Mouse (Mus musculus): Measurements from ENCODE around the gene Gm29609. TPM values are rescaled to one million over a fixed set of nuclear protein-coding genes. Genes with fewer than 3 reads are reported as not detected.
"Not testable (repeated sequence)": the region's sequence is repeated elsewhere in the genome, so short reads cannot be mapped to it uniquely, and the experiment has no call there.

Gm29609 gene
- 1 to 10 TPM; 3.0 to 4.4 TPM for total RNA-seq (2021)
- long read RNA-seq, experiment 1, result 0 reads
- long read RNA-seq, experiment 2, result 0 reads

DNA sequence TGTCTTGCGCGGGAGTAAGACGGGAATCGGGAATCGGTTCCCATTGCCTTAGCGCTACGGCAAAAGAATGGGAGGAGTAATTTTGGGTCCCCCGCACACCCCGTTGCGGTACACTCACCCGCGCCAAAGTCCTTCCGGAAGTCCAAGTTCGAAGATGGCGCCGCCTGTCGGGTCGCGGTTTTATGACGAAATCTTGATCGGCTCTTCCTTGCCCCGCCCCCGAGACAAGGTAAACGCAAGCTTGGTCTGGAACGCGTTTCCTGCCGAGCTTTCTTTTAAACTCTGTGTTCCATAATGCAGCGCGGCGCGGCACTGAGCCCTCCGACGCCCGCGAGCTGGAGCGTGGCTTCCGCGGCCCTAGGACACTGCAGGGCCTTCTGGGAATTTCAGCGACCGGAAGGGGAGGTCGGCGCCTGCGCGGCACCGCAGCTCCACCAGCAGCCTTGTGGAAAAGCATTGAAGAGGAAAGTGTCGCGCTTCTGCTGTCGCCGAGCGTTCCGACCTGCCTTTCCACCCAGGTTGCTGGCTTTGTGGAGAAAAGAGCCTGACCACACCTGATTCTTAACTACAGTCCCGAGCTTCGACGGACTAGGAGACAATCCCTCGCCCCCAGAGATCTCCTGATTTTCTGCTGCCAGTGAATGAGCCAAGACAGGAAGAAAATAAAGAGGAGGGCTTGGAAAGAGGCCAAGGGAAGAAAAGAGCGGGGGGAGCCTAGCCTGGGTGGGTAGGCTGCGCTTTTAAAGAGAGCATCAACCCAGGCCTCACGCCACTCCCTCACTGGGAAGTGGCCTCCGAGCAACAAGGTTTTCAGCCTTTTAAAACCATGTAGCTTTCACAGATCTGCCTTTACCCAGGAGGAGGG, at the start of gene Gm29609, which contains the start of gene Gtf3c2:
Gm29609 (minus strand) TSS at position 146 of the 865 bp plus-strand sequence.
Gtf3c2 (minus strand) TSS at position 379 of the 865 bp plus-strand sequence.
- peak; percentile 96 to 97 for DNase-seq (ENCODE audit: low spot score in 2 of 2)

DNA sequence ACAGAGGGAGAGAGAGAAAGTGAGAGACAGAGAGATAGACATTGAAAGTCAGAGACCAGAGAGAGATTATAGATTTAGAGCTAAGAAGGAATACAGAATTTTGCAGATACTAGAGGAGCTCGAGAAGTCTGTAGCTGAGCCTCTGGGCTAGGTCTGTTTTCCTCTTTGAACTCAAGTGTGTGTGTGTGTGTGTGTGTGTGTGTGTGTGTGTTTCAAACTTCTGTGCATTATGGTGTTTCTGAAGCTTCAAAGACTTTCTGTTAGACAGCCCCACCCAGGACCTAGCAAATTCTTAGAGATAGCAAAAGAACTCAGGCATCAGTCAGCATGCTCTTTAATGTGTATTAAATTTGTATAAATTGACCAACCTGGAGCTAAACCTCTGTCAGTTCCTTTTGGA, 46.9 kb upstream of the Gm29609 start:
- DNase-seq (ENCODE audit: low spot score in 2 of 2), result no peak

DNA sequence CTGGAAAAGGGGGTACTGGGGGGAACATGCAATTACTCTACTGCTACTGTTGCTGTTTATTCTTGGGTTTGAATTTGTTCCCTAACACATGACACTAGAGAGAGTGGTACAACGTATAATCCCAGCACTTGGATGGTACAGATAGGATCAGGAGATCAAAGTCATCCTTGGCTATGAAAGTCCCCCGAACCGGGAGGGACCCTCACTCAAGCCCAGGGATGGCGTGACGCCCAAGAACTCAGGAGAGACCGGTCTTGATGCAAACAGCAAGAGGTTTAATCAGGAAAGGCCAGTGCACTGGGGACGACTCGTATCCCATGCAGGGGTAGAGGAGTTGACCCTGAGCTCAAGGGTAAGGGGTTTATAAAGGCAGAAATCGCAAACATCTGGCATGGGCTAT, 43.0 kb upstream of the Gm29609 start:
- DNase-seq (ENCODE audit: low spot score in 2 of 2), result no peak

DNA sequence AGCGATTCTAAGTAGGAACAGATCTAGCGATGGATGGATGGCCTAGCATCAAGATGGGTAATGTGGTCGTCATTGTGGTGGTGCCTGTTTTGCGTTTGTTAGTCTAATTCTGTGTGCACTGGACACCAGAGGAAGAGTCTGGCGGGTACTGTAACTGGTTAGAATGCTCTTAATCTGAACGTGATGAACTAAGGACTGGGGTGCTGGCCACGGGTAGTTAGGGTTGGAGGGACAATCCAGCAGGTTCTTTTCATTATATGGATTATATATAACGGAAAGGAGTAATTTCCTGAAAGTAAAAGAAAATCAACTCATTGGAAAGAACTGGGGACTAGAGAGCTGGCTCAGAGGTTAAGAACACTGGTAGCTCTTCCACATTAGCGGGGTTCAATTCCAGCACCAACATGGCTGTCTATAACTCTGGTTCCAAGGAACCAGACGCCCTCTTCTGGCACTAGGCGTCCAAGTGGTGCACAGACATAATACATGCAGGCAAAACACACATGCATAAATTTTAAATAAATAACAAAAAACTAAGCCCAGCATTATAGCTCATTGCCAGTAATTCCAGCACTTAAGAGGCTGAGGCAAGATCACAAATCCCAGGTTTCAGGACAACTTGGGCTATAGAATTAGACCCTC, 41.7 kb upstream of the Gm29609 start:
- no peak for DNase-seq (ENCODE audit: low spot score in 2 of 2)

DNA sequence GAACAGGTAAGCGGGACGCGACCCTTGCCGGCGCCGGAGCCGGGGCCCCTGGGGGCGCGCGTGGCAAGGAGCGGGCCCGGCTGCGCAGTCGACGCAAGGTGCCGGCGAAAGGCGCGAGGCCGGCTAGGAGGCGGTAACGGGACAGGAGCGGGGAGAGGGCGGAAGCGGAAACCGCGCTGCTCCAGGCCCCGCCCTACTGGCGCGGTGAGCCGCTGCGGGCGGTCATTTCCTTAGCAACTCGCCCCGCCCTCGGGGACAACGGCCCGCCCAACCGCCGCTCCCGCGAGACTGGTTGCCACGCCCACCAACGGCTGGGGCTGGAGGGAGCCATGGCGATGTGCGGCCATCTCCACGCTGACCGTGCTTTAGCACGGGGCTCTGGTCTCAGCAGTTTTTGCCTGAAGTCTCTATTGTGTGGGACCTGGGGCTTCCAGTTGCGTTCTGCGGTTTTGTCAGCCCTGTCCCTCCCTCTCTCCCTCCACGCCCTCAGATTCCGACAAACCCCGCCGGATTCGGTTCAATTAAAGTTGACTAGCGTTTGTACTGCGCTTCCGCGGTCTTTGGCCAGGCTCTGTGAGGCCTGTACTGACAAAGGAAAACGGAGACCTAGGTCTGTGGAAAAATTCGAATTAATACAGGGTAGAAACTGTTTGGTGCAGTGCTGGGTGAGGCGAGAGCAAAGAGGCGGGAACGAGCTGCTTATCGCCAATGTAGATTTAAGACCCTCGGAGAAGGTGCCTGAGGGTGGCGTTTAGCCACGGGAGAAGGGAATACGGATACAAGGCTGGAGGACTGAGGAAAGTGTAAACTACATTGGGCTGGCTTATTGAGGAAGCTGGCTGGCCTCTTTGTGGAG, 41.0 kb upstream of the Gm29609 start, which contains the start of gene Ppm1g:
Ppm1g (minus strand) TSS at position 240 of the 856 bp plus-strand sequence.
- DNase-seq (ENCODE audit: low spot score in 2 of 2), result peak; percentile 97 to 98

DNA sequence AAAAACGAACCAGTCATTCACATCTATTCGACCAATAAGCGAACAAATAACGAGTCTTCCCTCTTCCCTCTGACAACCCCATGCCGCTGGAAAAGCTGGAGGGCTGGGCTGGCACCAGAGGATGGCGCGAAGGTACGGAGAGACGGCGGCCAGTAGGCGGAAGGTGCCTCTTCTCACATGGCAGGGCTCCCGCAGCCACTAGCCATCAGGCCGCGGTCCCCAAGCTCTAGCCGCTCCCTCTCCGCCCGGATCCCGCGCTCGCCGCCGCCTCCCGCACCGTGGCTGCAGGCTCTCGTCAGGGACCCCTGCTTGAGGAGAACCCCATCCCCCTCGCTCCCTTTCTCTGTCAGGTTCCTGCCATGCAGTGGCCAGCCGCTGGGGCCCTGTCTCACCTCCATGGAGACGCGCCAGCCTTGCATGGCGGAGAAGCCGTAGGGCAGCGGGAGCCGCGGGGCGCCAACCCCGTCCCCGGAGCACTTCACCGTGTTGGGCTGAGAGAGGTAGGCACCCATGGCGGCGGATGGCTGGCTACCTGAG, 40.3 kb upstream of the Gm29609 start:
- peak in 1 of 2 experiments; percentile 52 for DNase-seq (ENCODE audit: low spot score in 2 of 2)

DNA sequence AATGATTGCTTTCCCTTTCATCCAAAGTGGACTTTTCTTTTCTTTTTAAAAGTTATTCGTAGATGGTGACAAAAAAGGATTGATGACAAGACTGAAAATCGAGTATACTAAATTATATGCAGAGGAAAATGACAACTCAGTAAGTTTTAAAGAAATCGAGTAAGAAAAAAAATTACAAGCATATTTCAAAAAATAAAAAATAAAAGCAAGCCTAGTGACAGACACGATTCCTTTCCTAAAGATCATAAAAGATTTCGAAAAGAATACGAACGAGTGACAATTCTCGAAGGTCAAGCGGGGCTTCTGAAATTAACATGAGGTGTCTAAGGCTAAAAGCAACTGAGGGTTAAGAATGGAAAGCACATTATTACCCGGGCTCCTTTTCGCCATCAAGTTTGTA, 39.8 kb upstream of the Gm29609 start:
- DNase-seq (ENCODE audit: low spot score in 2 of 2), result no peak

DNA sequence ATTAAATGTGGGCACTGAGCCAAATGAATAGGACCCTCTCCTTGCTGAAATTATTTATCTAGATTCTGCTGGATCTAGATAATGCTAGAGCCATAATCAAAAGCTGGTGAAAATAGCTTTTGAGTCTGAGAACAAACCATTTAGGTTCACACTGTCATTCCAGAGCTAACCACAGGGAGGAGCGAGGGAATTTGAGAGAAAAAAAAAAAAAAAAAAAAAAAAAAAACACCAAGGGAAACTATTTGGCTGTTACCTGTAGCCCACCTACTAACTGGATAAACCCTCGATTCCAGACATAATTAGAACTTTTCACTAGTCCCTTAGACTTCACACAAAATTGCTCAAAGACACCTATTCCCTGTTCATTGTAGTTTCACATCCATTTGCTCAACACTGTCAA, 39.4 kb upstream of the Gm29609 start:
- DNase-seq (ENCODE audit: low spot score in 2 of 2), result no peak

DNA sequence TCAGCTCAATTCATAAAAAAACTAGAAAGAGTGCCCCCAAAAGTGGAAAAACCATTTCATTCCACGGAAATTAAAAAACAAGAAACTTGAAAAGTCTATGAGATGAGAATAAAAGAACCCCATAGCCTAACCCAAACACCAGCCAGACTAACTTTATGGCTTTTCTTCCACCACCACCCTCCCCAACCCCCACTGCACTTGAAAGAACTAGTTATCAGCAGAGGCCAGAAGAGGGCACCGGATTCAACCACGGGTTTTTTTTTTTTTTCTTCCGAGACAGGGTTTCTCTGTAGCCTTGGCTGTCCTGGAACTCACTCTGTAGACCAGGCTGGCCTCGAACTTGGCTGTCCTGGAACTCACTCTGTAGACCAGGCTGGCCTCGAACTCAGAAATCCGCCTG, 38.6 kb upstream of the Gm29609 start:
- no peak for DNase-seq (ENCODE audit: low spot score in 2 of 2)

DNA sequence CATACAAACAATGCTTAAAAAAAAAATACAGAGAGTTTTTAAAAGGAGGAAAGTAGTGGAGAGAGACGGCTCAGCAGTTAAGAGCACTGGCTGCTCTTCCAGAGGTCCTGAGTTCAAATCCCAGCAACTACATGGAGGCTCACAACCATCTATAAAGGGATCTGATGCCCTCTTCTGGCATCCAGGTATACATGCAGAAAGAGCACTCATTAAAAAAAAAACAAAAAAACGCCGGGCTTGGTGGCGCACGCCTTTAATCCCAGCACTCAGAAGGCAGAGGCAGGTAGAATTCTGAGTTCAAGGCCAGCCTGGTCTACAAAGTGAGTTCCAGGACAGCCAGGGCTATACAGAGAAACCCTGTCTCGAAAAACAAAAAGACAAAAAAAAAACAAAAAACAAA, 36.8 kb upstream of the Gm29609 start:
- DNase-seq (ENCODE audit: low spot score in 2 of 2), result not testable (repeated sequence)

DNA sequence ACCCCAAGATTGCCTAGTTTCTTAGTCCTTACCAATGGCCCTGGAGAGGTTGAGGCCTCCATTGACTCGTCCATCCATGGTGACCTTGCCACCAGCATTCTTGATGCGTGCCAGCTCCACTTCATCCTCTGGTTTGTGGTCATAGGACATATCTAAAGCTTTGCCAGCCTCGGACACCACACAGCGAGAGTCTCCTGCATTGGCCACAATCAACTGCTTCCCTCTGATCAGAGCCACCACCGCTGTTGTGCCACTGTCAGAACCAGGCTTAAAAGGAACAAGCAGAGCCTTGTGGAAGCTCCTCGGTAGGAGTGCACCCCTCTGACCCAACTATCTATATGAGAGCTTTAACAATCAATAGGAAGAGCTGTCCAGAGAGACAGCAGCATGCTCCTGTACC, 24.7 kb upstream of the Gm29609 start:
- no peak for DNase-seq (ENCODE audit: low spot score in 2 of 2)

DNA sequence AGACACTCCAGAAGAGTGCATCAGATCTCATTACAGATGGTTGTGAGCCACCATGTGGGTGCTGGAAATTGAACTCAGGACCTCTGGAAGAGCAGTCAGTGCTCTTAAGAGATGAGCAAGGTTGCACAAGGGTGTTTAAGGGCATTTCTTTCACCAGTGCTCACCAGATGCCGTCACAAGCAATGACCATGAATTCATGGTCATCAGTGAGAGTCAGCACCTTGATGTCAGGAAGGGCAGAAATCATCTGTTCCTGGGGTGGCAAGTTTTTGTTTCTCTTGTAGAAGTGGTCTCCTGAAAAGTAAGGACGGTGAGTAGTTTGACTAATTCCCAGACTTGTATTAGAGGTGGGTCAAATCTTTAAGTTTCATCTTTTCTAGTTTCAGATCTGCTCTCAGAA, 24.2 kb upstream of the Gm29609 start:
- no peak for DNase-seq (ENCODE audit: low spot score in 2 of 2)

DNA sequence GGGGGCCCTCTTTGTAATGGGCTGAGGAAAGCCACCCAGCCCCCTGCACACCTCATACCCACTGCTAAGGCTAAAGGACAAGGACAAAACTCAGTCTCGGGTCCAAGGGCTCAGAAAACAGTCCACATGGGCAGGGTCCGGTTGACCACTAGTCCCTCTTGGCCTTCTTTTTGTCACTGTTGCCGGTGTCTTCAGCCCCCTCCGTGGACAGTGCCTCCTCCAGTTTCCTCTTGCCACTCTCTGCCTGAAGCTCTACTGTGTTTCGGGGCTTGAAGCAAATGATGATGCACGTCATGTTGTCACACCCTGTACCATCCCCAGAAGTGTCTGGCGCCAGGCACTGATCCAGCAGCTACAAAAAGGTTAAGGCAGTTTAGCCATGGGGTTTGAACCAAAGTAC, 23.2 kb upstream of the Gm29609 start:
- DNase-seq (ENCODE audit: low spot score in 2 of 2), result no peak

DNA sequence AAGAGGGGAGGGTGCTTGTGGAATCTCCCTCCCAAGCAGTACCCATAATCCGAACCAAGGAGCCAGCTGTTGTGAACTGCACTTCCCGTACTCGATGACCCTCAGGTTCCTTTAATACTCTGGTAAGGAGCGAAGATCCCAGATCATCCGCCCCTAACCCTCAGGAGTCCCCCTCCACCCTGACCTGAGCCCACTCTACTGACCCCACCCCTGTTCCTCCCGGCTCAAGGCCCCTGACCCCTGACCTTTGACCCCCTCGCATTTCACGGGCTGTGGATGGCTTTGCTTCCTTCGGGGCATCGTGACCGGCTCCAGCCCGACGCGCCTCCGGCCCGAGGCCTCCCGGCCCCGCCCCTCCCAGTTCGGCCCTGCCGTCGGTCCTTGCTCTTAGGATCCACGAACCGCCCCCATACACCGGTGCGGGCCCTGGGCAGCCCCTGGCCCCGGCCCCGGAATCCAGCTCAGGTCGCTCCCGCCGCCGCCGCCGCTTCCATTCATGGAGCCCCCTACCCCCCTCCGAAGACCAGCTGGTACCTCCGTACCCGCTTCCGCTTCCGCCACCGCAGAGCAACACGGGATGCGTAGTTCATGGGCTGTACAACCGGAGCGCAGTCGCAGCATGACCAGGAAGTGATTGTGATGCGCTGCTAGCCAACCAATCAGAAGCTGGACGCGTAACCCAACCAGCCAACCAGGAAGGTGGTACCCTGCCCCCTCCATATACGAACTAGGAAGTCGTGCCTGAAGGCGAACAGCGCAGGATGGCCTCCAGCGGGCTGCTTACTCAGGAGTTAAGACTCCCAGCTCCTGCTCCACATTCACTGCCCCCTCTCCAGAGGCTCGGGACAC, 22.3 kb upstream of the Gm29609 start, which contains the start of gene Zfp513:
Zfp513 (minus strand) TSS at position 562 of the 849 bp plus-strand sequence.
- DNase-seq (ENCODE audit: low spot score in 2 of 2), result peak; percentile 96 to 97

DNA sequence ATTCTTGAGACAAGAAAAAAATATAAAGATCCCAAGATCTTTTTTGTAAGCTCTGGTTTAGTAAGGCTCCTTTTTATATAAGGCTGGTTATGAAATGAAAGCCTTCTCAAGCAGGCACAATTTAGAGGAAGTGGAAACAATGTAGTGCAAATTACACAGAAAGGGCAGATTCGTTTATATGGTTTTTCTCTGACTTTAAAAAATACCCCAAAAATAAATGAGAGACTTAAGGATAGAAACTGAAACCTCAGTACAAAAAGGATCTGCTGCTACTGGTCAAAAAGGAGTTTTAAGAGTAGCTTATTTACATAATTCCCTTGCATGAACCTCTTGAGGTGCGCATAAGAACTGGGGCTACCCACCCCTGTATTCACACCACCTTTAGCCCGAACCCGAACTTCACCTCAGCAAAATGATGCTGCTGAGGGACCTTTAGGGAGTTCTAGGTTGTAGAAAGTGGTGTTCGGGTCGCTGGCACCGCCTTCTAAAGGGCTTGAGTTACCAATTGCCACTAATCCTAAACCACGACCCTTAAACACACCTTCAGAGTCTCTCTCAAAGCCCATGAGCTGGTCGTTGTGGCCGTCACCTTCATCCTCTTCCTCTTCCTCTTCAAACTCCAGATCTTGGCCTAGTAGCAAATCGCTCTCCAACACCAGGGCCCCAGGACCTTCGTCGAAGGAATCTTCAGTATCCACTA, 21.5 kb upstream of the Gm29609 start:
- no peak for DNase-seq (ENCODE audit: low spot score in 2 of 2)

DNA sequence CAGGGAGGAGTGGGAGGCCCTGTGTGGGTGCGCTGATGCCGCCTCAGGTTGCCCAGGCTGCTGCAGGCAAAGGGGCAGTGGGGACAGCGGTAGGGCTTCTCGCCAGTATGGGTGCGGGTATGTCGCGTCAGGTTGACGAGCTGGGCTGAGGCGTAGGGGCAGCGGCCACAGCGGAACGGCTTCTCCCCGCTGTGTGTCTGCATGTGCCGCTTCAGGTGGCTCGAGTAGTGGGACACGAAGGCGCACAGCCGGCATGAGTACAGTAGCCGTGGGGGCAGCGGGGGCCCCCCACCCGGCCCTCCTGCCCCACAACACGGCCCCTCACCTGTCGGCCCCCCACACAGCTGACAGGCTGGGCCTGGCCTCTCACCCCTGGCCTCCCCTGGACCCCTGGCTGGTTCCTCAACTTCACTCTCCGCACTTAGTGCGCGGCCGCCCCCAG, 20.6 kb upstream of the Gm29609 start:
- DNase-seq (ENCODE audit: low spot score in 2 of 2), result no peak

DNA sequence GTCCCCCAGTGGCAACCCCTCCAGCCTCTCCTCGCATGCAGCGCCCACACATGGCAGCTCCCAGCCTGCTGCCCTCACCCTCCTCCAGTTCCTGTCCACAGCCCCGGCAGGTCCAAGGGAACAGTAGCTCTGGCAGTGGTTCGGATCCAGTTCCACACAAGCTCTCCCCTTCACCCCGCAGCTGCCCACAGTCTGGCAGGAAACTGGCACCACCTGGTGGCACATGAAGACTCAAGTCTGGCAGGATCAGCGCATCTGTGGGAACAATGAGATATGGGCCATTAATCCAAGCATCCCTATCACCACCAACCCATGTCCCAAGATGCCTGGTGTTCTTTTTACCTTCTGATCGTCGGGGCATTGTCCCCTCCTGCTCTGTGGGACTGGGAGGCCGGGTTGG, 20.2 kb upstream of the Gm29609 start:
- no peak for DNase-seq (ENCODE audit: low spot score in 2 of 2)

DNA sequence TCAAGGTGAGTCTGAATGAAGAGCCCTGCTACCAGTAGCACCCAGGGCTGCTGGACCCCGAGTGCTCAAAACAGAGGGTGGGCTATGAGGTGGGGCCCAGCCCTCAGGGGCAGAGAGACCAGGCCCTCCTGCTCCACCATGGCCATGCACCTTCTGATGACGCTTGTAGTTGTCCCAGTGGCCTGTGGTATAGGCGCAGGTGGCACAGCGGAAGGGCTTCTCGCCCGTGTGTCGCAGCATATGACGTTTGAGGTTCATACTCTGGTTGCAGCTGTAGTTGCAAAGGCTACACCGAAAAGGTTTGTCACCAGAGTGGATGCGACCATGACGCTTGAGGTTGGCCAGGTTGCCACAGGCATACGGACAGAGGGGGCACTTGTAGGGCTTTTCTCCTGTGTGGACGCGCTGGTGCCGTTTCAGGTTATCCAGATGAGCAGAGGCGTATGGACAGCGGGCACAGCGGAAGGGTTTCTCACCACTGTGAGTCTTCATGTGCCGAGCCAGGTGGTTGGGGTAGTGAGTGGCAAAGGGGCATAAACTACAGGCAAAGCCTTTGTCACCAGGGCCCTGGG, 19.7 kb upstream of the Gm29609 start:
- DNase-seq (ENCODE audit: low spot score in 2 of 2), result no peak

Measured in left cerebral cortex, adult 18-20 months (tissue).